Mouse (Mus musculus) liver, embryonic 15.5 days (tissue): Measurements from ENCODE around the gene Dffa. TPM values are rescaled to one million over a fixed set of nuclear protein-coding genes. Genes with fewer than 3 reads are reported as not detected.
A peak's percentile ranks its signal among the peaks of the same experiment; 100 is the strongest.

Source experiments
- ATAC-seq: fragments of 200-750 bp; cut with Nextera tagmentation; 2 replicates; pipeline ENCODE4 v1.8.0; 2017; ENCODE audit warnings: moderate number of reproducible peaks, mild to moderate bottlenecking, moderate library complexity; ENCODE audit not compliant: insufficient read depth
- H3K27ac ChIP-seq: fragments of 300-500 bp; sonication (generic); replicated peaks from 2 replicates; pipeline ENCODE4 v1.5.1; 2015; ENCODE audit warnings: mild to moderate bottlenecking, inconsistent platforms
- H3K27me3 ChIP-seq: fragments of 300-500 bp; sonication (generic); 2 replicates; pipeline ENCODE4 v1.6.1; 2015; ENCODE audit warnings: mild to moderate bottlenecking, inconsistent platforms
- H3K36me3 ChIP-seq: fragments of 300-500 bp; sonication (generic); replicated peaks from 2 replicates; pipeline ENCODE4 v1.6.1; 2015; ENCODE audit warnings: moderate library complexity, mild to moderate bottlenecking, inconsistent platforms
- H3K4me1 ChIP-seq: fragments of 300-500 bp; sonication (generic); replicated peaks from 2 replicates; pipeline ENCODE4 v1.6.1; 2015; ENCODE audit warnings: inconsistent platforms
- H3K4me2 ChIP-seq: fragments of 300-500 bp; sonication (generic); 2 replicates; pipeline ENCODE4 v1.6.1; 2015; ENCODE audit warnings: moderate library complexity, mild to moderate bottlenecking, inconsistent platforms
- H3K4me3 ChIP-seq: fragments of 300-500 bp; sonication (generic); replicated peaks from 2 replicates; pipeline ENCODE4 v1.5.1; 2015; ENCODE audit warnings: mild to moderate bottlenecking, inconsistent platforms
- H3K9ac ChIP-seq: fragments of 300-500 bp; sonication (generic); 2 replicates; pipeline ENCODE4 v1.6.1; 2015; ENCODE audit warnings: moderate library complexity, mild to moderate bottlenecking, inconsistent platforms
- H3K9me3 ChIP-seq: fragments of 300-500 bp; sonication (generic); replicated peaks from 2 replicates; pipeline ENCODE4 v1.6.1; 2016; ENCODE audit warnings: inconsistent platforms
- WGBS: fragments of 180-500 bp; shearing (Covaris S2); methylation state at CpG from one replicate; pipeline ENCODE4 v1.1.7; 2015; ENCODE audit warnings: mixed read lengths; ENCODE audit not compliant: insufficient replicate concordance; 5-methylcytosine and 5-hydroxymethylcytosine counted together
- polyA plus RNA-seq: library from polyadenylated mRNA; unstranded; fragments of >200 nt; fragmentation: Nextera tagmentation; extraction: Ambion mirVana; gene quantifications from 2 replicates; pipeline ENCODE4 v1.2.1, GENCODE M21; 2015

The Dffa gene
- 14.4 and 17.7 TPM in 2 replicates for polyA plus RNA-seq

DNA sequence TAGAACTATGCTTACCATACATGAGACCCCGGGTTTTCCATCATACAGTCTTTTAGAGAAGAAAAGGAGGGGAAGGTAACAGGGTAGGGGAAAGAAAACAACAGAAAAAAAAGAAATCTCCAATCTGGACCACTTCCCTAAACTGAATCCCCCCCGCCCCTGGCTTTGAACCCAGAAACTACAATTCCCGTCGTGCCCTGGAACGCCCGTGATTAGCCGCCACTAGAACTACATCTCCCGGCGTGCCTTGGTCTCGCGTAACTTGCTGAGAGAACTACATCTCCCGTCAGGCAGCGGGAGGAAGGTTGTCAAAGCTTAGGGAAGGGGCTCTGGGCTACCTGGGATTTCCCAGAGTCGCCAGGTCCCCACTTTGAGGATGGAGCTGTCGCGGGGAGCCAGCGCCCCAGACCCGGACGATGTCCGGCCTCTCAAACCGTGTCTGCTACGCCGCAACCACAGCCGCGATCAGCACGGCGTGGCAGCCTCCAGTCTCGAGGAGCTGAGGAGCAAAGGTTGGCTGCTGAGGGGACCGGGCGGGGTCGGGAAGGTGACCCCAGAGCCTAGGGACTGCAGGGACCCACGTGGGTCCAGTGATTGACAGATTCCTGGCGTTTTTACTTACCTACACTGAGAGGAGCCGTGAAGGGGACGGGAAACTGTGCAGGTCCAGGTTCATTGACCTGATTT is at the start of gene Dffa:
TSS of gene Dffa (plus strand) at position 272 of the 687 bp plus-strand sequence.
- Histone ChIP-seq H3K4me1 (peaks cover 24% of the 10 kb centered on the region), H3K27ac (peak within 1 kb of the TSS; percentile 31; the same call in 1 of the 2 replicates), H3K36me3 (peaks cover 17% of the 10 kb centered on the region; the same call in 1 of the 2 replicates), H3K27me3 (no peaks in the 10 kb centered on the region), H3K4me2 (peak within 1 kb of the TSS; percentile 85), H3K9me3 (no peaks in the 10 kb centered on the region), H3K9ac (peak within 1 kb of the TSS; percentile 69), H3K4me3 (peak within 1 kb of the TSS; percentile 82)
- ATAC-seq = peak; percentile 79
- under 1% methylated on average over 35 of the region's 35 CpGs for WGBS

DNA sequence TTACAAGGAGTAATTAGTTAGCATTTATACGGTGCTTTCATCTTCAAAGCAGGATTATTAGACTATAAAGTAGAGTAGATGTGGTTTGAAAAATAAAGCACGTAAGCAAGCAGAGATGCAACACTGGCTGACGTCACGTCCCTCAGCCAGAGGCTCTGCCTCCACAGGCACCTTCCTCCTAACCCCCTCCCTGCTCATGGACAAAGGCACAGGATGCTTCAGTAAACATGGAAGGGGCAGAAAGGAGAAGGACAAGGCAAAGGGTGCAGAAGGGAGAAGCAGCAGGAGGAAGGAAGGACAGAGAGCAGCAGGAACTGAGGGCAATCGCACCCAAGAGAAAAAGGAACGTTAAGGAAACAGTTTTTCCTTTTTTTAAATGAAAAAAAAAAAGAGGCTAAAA is 48.1 kb upstream of the Dffa start:
- Histone ChIP-seq H3K9ac (no peak overlapping the region), H3K9me3 (no peaks in the 10 kb centered on the region), H3K4me3 (no peak overlapping the region), H3K4me1 (peaks cover 5% of the 10 kb centered on the region; the same call in 1 of the 2 replicates), H3K27me3 (peaks cover 1% of the 10 kb centered on the region; the same call in 1 of the 2 replicates), H3K27ac (no peak overlapping the region), H3K36me3 (no peaks in the 10 kb centered on the region), H3K4me2 (no peak overlapping the region)
- WGBS = 59% methylated on average over 6 of the region's 6 CpGs
- ATAC-seq = no peak

DNA sequence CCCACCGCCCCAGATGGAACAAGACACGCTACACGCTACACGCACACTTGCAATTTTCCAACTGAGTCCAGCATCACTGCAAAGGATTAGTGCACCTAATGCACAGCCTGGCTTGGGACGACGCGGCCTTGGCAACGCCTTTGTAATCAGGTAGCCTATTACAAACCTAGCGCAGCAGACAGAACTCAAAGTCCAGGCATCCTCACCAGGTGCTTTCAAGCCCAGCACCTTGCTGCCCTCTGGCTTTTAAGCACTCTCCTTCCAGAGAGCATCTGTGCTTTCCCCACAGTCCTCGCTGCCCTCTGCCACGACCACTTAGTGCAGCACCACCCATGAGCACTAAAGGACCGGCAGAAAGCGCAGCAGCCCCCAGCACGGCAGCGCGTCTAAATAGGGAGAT is 47.0 kb upstream of the Dffa start:
- Histone ChIP-seq H3K4me2 (no peak overlapping the region), H3K9ac (no peak overlapping the region), H3K9me3 (no peaks in the 10 kb centered on the region), H3K27ac (no peak overlapping the region), H3K4me3 (no peak overlapping the region), H3K36me3 (no peaks in the 10 kb centered on the region), H3K4me1 (peaks cover 5% of the 10 kb centered on the region; the same call in 1 of the 2 replicates), H3K27me3 (no peaks in the 10 kb centered on the region)
- WGBS = 84% methylated on average over 16 of the region's 16 CpGs
- no peak for ATAC-seq

DNA sequence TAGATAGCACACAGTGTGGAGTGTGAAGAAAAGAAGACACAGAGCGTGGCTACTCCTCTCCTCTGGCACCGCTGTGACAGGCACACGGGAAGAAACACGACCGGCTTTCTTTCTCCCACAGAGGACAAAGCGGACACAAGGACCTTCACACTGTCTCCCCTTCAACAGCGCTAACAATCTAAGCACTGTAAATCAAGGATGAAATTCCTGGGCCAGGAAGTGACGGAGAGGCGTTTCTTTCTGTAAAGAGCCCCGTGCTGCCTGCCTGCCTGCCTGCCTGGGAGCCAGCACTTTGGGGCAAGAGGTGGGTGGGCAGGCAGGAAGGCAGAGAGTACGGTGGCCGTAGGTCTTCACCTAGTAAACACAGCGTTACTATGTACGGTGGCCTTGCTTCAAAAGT is 46.5 kb upstream of the Dffa start:
- Histone ChIP-seq H3K4me3 (no peak overlapping the region), H3K27ac (no peak overlapping the region), H3K9me3 (no peaks in the 10 kb centered on the region), H3K4me1 (peaks cover 5% of the 10 kb centered on the region; the same call in 1 of the 2 replicates), H3K36me3 (no peaks in the 10 kb centered on the region), H3K9ac (no peak overlapping the region), H3K4me2 (no peak overlapping the region), H3K27me3 (no peaks in the 10 kb centered on the region)
- WGBS = 73% methylated on average over 14 of the region's 14 CpGs
- no peak for ATAC-seq

DNA sequence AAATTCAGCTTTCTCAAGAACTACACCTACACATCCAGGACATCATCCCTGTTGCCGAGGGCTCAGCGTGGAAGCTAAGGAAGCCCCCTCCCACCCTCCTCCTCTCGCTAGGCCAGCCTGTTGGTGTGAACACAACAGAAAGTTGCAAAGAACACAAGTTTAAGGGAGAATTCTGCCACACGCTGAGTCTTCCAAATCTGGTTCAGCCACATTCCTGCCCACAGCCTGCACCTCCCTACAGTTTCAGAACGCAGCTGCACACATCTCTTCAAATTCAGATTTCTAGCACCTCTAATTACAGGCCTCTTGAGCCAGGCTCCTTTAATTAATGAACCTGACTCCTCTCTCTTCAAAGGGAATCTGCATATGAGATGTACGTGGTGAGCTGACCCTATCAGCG is 45.6 kb upstream of the Dffa start:
- no peak overlapping the region for H3K27ac ChIP-seq

DNA sequence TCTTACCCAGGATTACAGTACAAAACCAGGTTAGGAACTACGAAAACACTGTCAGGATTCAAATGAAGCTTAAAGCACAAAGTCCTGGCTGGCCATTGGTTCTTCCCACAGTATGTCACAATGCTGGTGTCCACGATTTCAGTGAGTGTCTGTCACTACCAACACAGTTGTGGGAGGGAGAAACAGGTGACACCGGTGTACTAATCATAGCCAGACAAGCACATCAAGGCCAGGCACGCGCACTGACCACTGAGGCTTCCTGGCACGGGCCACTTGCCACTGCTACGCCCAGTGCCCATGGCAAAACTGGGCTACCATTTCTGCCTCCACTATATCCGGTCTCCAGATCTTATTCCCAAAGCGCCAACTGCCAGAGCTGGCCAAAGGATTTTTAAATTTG is 44.2 kb upstream of the Dffa start:
- 71% methylated on average over 9 of the region's 9 CpGs for WGBS
- no peaks in the 10 kb centered on the region for H3K27me3 ChIP-seq
- no peak for ATAC-seq

More for the DNA sequence above, 45.6 kb upstream of the Dffa start:
- no peaks in the 10 kb centered on the region for H3K27me3 ChIP-seq
- H3K36me3 ChIP-seq = no peaks in the 10 kb centered on the region
- H3K9ac ChIP-seq = no peak overlapping the region
- no peak for ATAC-seq
- H3K4me1 ChIP-seq = peaks cover 5% of the 10 kb centered on the region; the same call in 1 of the 2 replicates
- no peaks in the 10 kb centered on the region for H3K9me3 ChIP-seq
- no peak overlapping the region for H3K4me3 ChIP-seq
- WGBS = 72% methylated on average over 7 of the region's 7 CpGs
- no peak overlapping the region for H3K4me2 ChIP-seq

DNA sequence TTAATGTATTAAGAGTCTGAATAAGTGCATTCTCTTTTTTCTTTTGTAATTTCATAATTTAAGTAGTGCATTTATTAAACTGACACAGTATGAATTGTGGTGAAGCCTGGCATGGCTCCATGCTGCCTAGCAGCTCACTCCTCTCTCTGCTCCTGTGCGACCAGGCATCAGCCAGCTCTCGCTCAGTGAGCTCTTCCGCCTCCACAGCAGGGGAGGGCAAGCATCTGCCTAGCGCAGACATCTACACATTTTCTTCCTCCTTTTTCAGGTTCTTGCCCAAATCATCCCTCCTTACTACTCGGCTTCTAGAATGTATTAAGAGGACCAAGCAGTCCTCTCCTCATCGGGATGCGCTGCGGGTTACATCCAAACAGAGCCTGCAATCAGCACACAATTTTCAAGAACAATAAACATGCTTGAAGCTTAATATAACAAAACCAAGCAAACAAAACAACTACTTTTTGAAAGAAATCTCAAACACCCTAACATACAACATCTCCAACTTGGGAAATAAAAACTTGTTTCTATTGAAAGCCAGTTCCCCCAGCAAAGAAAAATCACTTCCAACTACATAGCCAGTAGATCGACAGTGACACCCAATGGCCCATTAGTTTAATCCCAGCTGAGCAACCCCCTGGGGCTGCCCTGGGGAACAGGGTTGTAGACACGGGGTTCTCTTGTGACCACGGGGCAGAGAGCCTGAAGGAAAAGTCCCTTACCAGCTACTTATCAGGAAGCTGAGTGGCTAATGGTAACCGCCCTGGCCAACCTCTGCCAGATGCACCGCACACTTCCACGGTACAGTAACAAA is 43.1 kb upstream of the Dffa start:
- H3K27ac ChIP-seq = no peak overlapping the region
- whole genome bisulfite sequencing = 69% methylated on average over 14 of the region's 14 CpGs
- no peak for ATAC-seq
- no peak overlapping the region for H3K4me2 ChIP-seq
- H3K4me3 ChIP-seq = no peak overlapping the region
- no peaks in the 10 kb centered on the region for H3K9me3 ChIP-seq
- peaks cover 5% of the 10 kb centered on the region; the same call in 1 of the 2 replicates for H3K4me1 ChIP-seq
- H3K9ac ChIP-seq = no peak overlapping the region
- H3K27me3 ChIP-seq = no peaks in the 10 kb centered on the region
- no peaks in the 10 kb centered on the region for H3K36me3 ChIP-seq

More for the DNA sequence above, 44.2 kb upstream of the Dffa start:
- H3K9me3 ChIP-seq = no peaks in the 10 kb centered on the region
- H3K4me1 ChIP-seq = peaks cover 5% of the 10 kb centered on the region; the same call in 1 of the 2 replicates
- no peak overlapping the region for H3K9ac ChIP-seq
- no peak overlapping the region for H3K4me3 ChIP-seq
- H3K36me3 ChIP-seq = no peaks in the 10 kb centered on the region
- H3K4me2 ChIP-seq = no peak overlapping the region
- no peak overlapping the region for H3K27ac ChIP-seq

DNA sequence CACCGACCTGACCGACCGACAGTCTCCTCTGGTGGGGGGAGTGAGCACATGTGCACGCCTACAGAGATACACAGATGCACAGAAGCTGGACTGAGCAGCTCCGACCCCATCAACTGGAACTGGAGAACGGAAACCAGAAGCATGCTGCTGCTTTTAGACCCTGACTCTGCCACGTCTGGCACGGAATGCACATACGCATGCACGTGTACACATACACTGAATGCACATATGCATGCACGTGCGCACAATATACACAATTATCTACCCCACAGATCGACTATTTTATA is 42.6 kb upstream of the Dffa start:
- H3K4me3 ChIP-seq = no peak overlapping the region
- no peak for ATAC-seq
- no peaks in the 10 kb centered on the region for H3K27me3 ChIP-seq
- H3K27ac ChIP-seq = no peak overlapping the region
- H3K9me3 ChIP-seq = no peaks in the 10 kb centered on the region
- no peak overlapping the region for H3K4me2 ChIP-seq
- H3K9ac ChIP-seq = no peak overlapping the region
- WGBS = 75% methylated on average over 13 of the region's 13 CpGs
- peaks cover 7% of the 10 kb centered on the region; the same call in 1 of the 2 replicates for H3K4me1 ChIP-seq
- no peaks in the 10 kb centered on the region for H3K36me3 ChIP-seq

DNA sequence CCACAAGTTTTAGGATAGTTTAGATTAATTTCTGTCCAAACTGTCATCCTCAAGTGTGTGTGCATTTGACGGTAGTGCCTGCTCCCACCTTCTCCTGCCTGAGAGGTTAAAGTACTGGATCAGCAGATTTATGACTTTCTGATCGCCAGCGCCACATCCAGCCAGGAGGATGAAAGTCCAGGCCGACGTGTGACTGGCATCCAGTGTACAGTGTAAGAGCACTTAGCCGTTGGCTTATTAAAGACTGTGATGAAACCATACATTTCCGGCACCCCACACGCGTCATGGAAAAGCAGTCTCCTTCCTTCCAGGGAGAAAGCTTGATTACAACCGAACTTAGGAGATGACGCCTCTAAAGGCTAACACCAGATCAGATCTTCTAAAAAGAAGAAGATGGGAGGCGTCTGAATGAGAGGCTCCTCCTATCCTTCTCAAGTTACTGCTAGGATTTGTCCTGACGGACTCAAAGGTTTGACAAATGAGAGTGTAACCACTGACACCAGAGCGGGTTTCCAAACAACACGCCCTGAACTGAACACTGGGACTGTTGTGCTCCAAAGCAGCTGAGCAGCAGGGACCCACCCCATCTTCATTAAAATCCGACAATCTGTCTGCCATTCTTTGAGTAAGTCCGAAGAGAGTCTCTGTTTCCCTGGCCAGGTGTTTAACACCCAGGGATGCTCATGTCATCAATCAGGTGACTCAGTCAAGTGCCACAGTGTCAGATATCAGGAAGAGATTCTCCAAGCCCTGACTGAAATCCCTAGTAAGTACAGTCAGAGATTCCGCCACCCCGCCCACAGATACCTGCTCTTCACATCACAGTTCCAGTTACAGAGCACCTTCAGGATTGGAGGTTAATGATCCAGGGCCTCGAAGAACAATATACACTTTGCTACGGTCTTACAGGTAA is 41.3 kb upstream of the Dffa start:
- Histone ChIP-seq H3K4me2 (no peak overlapping the region), H3K27ac (no peak overlapping the region), H3K9me3 (no peaks in the 10 kb centered on the region), H3K4me1 (0 out of 2 replicates have a peak, but pooled peaks cover 7% of the 10 kb centered on the region), H3K4me3 (no peak overlapping the region), H3K27me3 (no peaks in the 10 kb centered on the region), H3K9ac (no peak overlapping the region), H3K36me3 (no peaks in the 10 kb centered on the region; the same call in 1 of the 2 replicates)
- no peak for ATAC-seq
- WGBS = 74% methylated on average over 21 of the region's 21 CpGs

DNA sequence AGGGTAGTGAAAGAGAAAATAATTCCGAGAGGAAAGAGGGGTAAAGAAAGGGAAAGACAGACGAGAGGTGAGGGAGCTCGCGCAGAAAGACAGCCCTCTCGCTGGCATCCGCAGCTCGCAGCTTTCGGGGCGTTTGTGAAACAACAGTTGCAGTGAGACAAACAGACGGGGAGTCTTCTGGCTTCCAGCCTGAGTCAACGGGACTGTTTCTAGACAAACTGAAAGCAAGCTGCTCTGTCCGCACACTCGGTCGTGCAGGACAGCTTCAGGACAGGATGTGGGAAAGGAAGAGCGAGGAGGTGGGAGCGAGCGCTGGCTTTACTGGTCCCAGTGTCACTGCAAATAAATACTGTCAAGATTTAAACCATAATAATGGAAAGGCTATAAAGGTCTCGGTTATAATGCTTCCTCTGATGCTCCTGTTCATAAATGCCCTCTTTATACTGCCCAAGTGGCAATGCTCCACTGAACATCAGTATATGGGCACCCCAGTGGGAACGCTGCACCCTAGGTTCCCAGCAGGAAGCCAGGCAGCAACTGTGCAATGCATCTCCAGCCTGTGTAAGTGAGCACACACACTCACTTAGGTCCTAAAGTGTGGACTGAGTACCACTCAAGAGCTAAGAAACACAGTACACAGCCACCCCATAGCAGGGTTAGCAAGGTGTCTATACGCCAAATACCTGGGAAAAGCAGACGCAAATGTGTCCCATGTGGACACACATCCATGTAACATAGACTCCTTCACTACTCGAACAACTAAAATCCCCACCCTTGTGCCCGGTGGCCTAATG is 39.7 kb upstream of the Dffa start:
- no peak for ATAC-seq
- WGBS = 69% methylated on average over 23 of the region's 23 CpGs
- no peak overlapping the region for H3K4me3 ChIP-seq
- H3K4me1 ChIP-seq = 0 out of 2 replicates have a peak, but pooled peaks cover 7% of the 10 kb centered on the region
- H3K36me3 ChIP-seq = peaks cover 3% of the 10 kb centered on the region; the same call in 1 of the 2 replicates
- H3K9ac ChIP-seq = no peak overlapping the region
- no peak overlapping the region for H3K4me2 ChIP-seq
- no peaks in the 10 kb centered on the region for H3K27me3 ChIP-seq
- no peaks in the 10 kb centered on the region for H3K9me3 ChIP-seq
- H3K27ac ChIP-seq = no peak overlapping the region
